Mouse (Mus musculus): ENCODE measurements around the gene Pigk.
A peak's percentile ranks its signal among the peaks of the same experiment; 100 is the strongest.
"Not testable (repeated sequence)": the region's sequence is repeated elsewhere in the genome, so short reads cannot be mapped to it uniquely, and the experiment has no call there.

Gene Pigk

DNA sequence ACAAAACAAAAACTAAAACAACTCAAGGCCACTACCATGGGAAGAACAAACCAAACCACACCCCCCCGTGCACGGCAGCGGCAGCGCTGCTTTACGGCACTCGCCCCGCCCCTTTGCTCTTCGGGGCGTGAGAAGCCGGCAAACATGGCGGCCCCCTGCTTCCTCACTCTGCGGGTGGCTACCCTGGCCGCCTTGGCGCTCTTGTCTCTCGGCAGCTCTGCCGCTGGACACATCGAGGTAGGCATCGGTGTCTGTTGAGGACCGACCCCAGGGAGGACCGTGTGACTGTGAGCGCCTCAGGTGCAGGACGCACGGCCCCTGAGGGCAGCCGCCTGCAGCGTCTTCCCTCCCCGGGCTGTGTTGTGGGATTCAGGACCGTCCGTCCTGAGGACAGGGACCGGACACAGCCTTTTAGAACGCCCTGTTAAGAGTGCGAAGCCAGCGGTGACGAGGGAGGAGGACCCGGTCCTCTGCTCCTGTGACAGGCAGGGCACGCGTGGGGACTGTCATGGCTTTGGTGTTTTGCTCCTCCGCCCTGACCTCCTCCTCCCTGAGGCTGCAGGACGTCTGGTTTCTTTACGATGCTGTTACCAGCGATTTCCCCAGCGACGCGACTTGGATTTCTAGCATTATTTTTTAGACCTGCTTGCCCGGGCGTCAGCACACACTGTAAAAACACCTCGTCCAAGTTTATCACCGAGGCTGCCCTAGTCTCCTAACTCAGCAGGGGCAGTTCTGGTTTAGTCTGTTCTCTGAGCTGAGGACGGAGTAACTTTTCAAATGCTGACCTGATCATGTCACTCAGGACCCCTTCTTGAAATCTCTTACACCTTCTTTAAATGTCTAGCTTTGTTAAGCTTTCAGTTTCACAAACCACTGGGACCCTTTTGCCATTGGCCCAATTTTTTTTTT, at the start of gene Pigk:
Gene Pigk, plus strand, starts transcription at position 110 of the 912 bp plus-strand sequence.
- peak; percentile 85 to 90 for DNase-seq

DNA sequence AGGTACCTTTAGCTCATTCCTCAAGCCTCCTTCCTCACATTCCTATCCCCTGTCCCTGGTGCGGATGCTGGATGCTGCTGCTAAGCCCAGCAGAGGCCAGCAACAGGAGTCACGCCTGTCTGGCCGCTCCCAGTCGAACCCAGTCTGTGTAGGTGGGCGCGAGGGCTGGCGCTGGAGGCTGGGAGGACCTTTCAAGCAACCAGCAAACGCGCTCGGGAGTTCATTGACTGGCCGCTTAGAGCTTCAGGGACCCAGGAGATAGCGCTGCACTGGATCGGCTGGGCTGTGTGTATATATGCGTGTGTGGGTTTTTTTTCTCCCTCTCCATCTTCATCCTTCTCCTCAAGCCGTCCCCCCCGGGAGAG, 46.9 kb upstream of the Pigk start:
- no peak for DNase-seq

DNA sequence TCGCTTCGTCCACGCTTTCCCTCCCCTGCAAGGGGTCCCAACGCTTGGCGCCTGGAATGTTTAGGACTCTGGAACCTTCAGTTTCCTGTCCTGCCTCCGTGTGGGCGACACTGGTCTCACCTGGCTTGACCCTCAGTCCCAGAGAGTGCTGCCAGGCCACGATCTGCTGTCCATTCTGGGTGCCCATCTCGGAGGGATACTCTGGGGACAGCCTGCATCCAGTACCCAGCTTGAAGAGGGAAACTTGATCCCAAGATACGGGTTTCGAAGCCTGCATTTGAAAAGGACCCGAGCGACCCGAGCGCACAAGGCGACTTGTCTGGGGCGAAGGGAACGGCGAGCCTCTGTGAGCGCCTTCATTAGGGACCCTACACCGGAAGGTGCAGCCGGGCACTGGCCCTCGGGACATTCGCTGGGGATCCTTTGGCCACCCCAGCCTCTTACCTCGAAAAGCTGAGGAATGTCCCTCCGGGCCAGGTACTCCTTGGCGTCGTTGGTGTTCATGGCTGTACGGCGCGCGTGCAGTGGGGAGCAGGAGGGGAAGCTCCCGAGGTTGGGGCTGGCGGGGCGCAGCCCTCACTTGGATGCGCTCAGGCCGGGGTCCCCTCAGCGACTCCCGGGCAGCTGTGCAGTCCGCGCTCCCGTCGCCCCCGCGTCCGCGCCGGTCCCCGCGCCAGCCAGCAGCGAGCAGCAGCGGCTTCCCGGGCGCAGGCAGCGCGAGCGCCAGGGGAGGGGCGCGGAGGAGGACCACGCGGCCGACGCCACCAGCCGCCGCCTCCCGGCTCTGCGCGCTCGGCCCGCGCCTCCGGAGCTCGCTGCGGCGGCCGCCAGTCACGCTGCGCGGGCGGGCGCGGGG, 46.3 kb upstream of the Pigk start:
- DNase-seq, result peak in 1 of 2 experiments; percentile 6

DNA sequence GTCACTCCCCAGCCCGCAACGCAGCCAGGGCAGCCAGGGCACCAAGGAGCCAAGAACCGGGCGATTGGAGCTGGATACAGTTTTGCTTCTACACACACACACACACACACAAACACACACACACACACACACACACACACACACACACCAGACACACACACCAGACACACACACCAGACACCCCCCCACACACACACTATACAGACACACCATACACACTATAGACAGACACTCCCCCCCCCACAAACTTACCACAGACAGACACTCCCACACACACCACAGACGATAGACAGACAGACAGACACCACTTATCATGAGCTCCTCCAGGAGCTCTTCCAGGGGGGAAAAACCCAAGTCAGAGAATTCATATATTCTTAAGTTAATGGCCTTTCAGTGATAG, 45.7 kb upstream of the Pigk start, which contains the start of gene Ak5:
Gene Ak5, minus strand, starts transcription at position 122 of the 400 bp plus-strand sequence.
- DNase-seq, result no peak

DNA sequence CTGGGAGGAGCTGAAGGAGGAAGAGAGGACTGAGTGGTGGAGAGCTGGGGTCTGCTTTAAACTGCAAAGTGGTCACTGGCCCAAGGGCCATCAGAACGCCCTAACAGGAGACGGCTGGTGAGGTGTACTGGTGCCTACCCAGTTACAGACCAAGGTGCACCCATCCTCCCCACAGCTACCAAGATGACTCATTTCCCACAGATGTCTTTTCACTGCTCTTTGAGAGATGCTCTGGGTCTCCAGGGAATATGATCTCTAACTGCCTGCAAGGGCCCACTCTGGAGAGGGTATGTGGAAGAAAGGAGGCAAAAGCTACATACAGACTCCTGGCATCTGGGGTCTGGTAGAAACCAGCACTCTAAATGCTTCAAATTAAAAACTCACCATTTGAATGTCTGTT, 45.1 kb upstream of the Pigk start:
- no peak for DNase-seq

DNA sequence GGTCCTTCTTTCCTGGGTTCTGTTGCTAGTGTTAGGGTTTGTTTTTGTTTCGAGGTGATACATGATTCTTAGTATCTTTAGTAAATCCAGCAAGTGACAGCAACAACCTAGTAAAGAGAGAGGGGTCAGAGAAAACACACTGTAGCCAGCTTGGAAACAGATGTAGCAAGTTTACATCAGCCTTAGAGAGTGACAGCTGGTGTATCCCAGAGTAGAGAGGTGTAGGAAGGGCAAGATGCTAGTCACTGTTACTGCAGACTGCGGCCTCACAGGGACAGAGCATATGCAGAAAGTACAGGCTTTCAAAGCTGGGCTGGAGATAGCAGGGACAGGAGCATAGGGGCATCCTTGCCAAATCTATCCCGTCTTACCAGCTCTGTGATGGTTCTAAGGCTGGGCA, 44.1 kb upstream of the Pigk start:
- no peak for DNase-seq

DNA sequence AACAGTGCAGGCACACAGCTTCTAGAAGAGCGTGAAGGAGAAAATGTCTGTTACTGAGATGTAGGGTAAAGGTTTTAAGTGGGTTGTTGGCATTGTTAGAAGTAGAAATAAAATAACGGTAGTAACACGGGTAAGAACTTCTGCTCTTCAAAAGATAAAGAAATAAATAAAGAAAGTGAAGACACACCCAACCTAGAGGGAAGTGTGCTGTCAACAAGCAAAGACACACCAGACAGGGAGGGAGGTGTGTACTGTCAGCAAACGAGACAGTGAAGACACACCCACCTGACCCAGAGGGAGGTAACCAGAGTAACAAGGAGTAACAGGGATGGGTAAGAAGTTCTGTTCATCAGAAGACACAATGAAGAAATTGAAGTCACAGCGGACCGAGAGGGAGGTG, 39.2 kb upstream of the Pigk start:
- DNase-seq, result no peak

DNA sequence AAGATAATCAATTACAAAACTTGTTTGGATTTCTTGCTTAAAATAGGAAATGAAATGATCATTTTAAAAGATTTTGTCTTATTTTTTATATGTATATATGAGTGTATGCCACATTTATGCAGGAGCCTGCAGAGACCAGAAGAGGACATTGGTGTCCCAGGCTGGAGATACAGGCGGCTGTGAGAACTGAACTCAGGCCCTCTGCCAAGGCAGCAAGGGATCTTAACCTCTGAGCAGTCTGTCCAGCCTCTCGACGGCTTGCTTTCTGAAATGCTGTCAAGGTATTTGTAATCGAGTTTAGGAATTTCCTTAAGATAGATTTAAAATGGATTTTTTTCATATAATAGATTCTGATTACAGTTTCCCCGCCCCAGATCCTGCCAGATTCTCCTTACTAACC, 25.4 kb upstream of the Pigk start:
- DNase-seq, result no peak

DNA sequence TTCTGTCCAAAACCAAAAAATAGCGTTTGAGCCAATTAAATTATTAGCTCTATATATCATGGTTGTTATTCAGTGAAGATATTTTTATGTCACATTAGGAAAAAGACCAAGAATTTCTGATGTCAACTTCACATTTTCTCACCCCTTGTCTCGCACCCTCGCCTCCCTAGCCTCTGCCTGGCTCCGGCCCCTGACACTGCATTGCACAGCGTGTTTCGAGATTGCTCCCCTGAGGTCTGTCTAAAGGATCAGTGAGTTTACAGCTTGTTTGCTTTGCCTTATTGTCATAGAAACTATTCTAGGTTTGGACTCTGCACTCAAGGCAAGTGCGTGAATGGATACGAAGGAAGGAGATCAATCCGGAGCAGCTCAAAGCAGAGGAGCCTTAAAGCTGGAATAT, 24.8 kb upstream of the Pigk start:
- DNase-seq, result no peak

DNA sequence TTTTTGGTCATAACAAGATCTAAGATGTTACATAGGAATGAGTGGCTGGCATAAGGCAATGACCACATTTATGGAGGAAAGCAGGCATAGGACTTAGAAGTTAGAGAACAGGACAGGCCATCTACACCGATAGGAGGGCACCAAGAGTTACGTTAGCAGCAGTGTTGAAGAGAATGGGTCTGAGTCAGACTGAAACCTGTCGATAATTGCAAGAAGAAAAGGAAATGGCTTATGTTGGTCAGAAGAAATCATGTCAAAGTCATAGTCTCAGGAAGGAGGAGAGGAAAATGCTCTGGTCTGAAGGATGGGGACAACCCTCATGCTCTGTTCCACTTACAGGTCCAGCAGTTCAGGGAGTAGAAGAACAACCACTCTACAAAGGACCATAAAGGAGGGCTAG, 18.9 kb upstream of the Pigk start:
- DNase-seq, result no peak

DNA sequence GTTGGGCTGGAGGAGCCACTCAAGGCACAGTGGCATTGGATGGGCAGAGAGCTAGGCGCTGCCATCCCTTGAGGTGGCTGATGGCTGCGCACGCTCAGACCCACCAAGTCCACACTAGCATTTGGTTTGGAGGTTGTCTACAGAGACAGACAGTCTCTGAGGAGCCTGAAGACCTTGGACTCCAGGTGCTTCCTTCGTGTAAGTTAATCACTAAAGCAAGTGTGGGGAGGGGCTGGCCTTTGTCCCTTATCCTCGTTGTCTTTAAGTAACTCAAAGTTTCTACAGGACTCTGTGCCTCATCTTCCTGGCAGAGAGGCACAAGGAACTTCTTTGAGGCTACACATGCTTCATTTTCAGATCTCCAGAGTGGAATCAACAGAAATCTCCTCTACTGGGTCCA, 15.9 kb upstream of the Pigk start:
- no peak for DNase-seq

DNA sequence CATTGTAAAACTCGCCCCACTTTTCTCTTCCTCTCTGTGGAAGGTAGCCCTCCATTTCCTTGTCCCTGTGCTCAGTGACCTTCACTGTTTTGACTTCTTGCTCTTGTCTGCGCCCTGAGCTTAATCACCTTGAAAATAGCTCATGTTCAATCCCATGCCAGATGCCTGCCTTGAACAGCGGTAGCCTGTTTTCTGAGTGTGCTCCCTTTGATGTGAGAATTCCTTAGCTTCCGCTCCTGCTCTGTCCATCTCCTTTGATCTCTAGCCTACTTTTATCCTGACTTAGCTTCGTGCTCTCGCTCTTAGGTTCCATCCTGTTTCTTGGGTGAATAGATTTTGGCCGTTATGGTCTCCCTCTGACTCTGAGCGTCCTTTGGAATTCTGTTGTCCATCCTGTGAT, 14.6 kb upstream of the Pigk start:
- no peak for DNase-seq

DNA sequence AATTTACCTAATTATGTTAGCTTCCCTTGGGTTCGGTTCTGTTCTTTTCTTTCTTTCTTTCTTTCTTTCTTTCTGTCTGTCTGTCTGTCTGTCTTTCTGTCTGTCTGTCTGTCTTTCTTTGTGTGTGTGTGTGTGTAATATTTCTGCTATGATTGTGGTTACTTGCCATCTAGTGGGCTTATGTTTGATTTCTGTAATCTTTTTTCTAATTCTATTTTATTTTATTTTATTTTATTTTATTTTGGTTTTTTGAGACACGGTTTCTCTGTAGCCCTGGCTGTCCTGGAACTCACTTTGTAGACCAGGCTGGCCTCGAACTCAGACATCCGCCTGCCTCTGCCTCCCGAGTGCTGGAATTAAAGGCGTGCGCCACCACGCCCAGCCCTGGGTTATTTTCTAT, 12.4 kb upstream of the Pigk start:
- not testable (repeated sequence) for DNase-seq

DNA sequence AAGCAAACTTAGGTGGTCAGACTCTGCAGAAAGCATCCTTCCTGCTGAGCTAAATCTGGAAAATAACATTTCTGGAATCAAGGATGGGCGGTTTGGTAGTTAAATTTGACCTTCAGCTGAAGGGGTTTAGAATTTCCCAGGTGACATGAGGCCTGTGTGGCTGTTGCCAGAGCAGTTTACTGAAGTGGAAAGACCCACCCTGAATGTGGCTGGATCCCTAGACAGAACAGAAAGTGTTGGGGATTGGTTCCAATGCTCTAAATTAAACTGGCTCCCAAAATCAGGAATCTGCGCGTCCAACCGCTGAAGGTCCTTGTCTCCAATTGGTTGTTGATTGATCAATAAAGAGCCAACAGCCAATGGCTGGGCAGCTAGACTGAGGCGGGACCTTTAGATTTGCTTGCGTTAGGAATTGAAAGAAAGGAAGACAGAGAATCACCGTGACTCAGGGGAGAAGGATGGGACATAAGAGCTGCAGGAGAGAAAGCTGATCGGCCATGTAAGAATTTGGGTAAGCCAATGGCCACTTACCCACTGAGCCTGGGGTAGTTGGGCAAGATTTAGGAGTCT, 11.5 kb upstream of the Pigk start:
- DNase-seq, result no peak

DNA sequence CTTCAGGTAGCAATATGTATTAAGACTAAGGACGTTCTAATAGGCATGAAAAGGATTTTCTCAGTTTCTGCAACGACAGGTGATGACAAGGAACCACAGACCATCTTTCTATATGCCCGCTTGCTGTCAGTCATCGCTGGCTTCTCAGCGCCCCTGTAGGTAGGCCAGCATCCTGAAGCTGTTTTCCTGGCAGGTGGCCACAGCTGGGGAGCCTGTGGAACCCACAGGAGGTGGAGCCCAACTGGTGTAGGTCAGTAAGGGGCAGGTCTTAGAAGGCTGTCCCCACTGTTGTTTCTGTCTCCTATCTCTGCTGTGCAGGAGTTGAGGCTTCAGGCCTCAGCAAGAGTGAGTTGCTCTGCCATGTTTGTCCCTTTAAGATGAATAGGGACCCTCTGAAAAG, 8.1 kb upstream of the Pigk start:
- no peak for DNase-seq

DNA sequence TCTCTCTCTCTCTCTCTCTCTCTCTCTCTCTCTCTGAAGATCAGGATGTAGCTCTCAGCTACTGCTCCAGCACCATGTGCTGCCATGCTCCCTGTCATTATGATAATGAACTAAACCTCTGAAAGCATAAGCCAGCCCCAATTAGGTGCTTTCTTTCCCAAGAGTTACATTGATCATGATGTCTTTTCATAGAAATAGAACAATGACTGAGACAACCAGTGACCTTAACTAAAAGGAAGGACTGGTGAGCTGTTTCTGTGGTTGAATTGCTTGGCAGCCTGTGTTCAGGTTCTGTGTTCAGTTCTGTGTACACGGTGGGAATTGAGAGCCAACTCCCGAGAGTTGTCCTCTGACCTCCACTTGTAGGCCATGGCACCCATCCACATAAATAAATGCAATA, 7.0 kb upstream of the Pigk start:
- DNase-seq, result no peak

DNA sequence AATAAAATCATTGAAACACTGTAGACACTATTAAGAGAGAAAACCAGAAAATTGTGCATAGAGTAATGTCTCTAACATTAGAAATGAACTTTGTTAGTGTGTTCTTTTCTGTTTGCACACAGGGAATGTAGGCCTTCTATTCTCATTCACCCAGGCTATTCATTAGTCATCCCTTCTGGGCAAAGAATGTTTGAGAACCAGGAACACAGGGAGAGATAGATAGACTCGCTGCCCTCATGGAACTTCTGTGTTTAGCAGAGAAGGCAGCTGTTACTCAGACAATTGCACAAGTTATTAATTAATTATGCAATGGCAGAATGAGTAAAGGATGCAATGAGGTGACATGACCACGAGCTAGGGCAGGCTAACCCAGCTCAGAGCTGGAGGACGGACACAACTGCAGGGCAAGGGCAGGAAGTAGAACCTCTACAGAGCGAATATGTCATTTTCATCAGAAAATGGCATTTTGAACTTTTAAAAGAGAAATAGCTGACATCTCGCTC, 6.5 kb upstream of the Pigk start:
- no peak for DNase-seq

DNA sequence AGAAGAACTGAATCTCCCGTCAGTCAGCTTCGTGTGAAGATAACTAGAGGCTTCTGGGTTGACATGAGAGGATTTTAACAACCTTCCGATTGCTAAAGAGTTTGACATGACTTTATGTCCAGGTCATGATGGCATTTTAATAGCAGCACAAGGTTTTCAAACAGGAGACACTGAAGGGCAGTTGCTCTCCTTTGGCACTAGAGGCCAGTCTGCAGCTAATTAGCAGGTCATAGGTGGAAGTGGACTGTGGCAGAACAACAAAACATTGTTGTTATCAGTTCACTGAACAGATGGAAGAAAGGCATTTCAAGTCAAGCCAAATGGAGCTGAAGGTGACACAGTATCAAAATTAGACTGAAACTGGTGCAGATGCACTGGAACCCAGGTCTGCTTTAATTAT, 4.0 kb upstream of the Pigk start:
- no peak for DNase-seq

DNA sequence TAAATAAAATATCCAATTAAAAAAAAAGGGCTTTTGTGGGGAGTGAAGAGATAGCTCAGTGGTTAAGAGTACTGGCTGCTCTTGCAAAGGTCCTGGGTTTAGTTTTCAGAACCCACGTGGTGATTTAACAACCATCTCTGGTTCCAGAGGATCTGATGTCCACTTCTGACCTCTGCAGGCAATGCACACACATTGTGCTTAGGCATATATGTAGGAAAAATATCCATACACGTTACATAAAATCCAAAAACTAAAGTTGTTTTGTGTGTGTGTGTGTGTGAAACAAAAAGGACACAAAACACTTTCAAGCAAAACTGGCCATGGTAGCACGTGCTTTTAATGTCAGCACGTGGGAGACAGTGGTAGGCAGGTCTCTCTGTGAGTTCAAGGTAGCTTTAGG, 943 bp upstream of the Pigk start:
- DNase-seq, result no peak

DNA sequence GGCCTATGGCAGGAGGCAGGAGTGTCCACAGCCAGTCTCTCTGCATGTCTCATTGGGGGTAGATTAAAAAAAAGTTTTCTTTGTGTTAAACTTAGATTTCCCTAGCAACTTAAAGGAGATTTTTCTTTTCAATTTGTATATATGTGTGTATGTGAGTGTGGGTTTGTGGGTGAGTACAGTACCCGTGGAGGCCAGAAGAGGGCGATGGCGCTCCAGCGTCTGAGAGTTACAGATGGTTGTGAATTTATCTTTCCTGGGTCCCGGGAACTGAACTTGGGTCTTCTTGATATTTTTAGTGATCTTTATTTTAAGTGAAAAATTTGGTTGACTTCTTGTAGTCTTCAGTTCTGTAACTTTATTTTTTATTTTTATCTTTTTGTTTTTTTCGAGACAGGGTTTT, 7.4 kb downstream of the Pigk start:
- no peak for DNase-seq

DNA sequence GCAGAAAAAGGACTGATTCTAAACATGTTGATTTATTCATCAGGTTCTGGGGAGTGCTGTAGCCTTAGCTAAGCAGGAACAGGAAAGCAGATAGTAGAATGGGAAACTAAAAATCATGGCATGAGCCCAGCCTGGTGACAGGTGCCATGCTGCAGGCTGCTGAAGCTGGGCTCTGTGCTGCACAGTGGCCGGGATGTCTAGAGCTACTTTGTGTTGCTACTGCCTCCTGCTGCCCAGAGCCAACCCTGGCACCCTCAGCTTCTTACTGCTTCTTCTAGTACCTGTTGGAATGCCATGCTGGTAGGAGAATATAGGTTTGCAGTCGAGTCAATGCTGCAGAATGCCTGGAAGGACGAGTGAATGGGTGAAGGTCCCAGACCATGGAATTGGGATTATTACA, 8.9 kb downstream of the Pigk start:
- DNase-seq, result no peak

DNA sequence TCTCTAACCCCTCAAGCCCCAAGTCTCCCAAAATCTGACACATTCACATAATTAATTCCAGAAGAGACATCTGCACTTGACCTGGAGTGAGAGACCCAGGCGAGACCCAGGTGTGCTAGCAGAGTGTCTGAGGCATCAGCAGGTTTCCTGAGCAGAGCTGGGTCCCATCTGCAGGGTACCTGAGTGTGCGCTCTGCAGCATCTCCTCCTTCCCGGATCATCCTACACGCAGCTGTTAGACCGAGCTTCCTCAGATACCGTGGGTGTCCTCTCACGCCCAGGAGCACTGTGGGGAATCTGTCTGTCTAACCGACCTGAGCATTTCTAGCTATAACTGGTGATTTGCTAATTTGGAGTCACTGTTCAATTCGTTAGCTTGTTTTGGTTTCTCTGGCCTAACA, 10.5 kb downstream of the Pigk start:
- no peak for DNase-seq

DNA sequence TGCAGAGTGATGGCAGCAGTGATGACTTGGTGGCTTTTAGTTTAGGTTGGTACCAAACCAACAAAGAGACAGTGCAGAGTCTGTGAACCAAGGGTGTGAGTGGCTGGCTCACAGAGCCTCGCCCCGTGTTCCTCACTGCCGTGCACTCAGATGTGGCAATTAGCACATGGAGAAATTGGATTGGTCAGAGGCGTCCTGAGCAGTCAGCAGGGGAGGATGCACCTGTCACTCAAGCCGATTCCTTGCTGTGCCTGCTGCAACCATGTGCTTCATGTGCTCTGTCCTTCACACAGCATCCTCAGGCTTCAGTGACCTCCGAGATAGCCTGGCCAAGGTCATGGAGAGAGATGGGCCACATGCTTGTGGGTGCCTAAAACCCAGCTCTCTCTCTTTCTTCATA, 14.3 kb downstream of the Pigk start:
- no peak for DNase-seq

DNA sequence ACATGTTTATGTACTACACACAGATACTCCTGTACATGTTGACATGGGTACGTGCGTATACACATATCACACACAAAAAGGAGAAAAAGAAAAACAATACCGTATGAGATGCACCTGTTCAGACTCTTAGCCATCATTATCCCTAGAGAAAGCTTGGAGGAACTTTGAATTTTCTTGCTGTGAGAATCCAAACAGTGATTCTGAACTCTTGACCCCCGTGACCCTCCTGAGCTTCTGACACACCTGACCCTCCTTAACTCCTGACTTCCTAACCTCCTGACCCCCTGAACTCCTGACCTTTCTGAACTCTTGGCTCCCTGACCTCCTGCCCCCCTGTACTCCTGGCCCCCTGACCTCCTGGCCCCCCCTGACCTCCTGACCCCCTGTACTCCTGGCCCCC, 19.1 kb downstream of the Pigk start:
- DNase-seq, result no peak
